Mouse (Mus musculus): ENCODE measurements around the gene Btbd35f26.
A peak's percentile ranks its signal among the peaks of the same experiment; 100 is the strongest.
"Not testable (repeated sequence)": the region's sequence is repeated elsewhere in the genome, so short reads cannot be mapped to it uniquely, and the experiment has no call there.

The Btbd35f26 gene

GRCm38 (mm10) chrX:31336154-31336553 lies at the start of gene Btbd35f26:
Gene Btbd35f26 (plus strand): TSS chrX:31336454.
- not testable (repeated sequence) for DNase-seq (ENCODE audit: low spot score in 2 of 2)

- peak in 1 of 2 experiments; percentile 4 for DNase-seq (ENCODE audit: low spot score in 2 of 2)
These were observed 5.7 kb downstream of the Btbd35f26 start for GRCm38 (mm10) chrX:31341924-31342323.

DNA sequence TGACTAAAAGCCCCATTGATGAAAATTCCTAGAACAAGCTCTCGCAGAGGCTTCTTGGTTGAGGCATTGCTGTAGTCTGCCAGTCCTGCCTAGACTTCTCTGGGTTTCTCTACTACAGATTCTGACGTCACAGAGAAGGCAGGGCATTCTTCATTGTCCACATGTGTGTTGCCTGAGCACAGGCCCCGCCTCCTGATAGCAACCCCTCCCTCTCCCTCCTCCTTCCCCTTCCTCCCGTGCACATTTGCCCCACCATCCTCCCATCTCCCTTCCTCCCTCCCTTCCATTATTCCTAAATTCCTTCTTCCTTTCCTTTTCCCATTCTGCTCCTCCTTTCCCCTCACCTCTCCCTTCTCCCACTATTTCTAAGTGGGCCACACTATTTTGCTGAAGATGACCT lies 47.6 kb downstream of the Btbd35f26 start, which contains the start of gene Btbd35f19:
Btbd35f19 (minus strand) TSS at position 101 of the 400 bp plus-strand sequence.
- DNase-seq (ENCODE audit: low spot score in 2 of 2): not testable (repeated sequence)

Measured in heart, adult 9 months (tissue).